Mouse (Mus musculus) testis, adult 10 weeks (tissue): Measurements from ENCODE around the gene Nfkbid. TPM values are rescaled to one million over a fixed set of nuclear protein-coding genes. Genes with fewer than 3 reads are reported as not detected.

Experiments
- polyA plus RNA-seq: library from polyadenylated mRNA; stranded (reverse); fragments of 350-450 nt; fragmentation: Illumina TruSeq; extraction: RNeasy Lipid Tissue Mini Kit (QIAGEN cat#74804); gene quantifications from one replicate; pipeline ENCODE4 v1.2.3, GENCODE M21; 2014; ENCODE audit warnings: low read depth, low replicate concordance

Gene Nfkbid
- polyA plus RNA-seq = 0.10 TPM

GRCm38 (mm10) chr7:30421175-30421889 is at the start of gene Nfkbid:
Nfkbid (plus strand) TSS chr7:30421732.

GRCm38 (mm10) chr7:30413596-30413995 is 7.9 kb upstream of the Nfkbid start, which contains the start of gene Tyrobp:
Tyrobp (plus strand) TSS chr7:30413760.

GRCm38 (mm10) chr7:30419561-30420499 is 1.7 kb upstream of the Nfkbid start, which contains the start of gene Hcst:
Hcst (minus strand) TSS chr7:30419854.

GRCm38 (mm10) chr7:30444971-30445751 is 23.6 kb downstream of the Nfkbid start, which contains the start of gene Aplp1:
Aplp1 (minus strand) TSS chr7:30445535.

GRCm38 (mm10) chr7:30457629-30458330 is 36.2 kb downstream of the Nfkbid start, which contains the start of the genes Kirrel2 and Nphs1:
Kirrel2 (minus strand) TSS chr7:30457690.
Nphs1 (plus strand) TSS chr7:30458315.

Other genes starting within 250 kb of the Nfkbid start
- gene Cox7a1, start 237.6 kb upstream of the Nfkbid start, polyA plus RNA-seq = 0.74 TPM
- 117 TPM for gene Capns1, start 222.9 kb upstream of the Nfkbid start, polyA plus RNA-seq
- gene Polr2i, start 189.8 kb upstream of the Nfkbid start, polyA plus RNA-seq = 3.9 TPM
- gene Tbcb, start 189.5 kb upstream of the Nfkbid start, polyA plus RNA-seq = 8.5 TPM
- not detected for gene Ovol3, start 186.0 kb upstream of the Nfkbid start, polyA plus RNA-seq
- gene Thap8, start 141.6 kb upstream of the Nfkbid start, polyA plus RNA-seq = 0.63 TPM
- 22.5 TPM for gene Wdr62, start 141.3 kb upstream of the Nfkbid start, polyA plus RNA-seq
- gene Clip3, start 130.0 kb upstream of the Nfkbid start, polyA plus RNA-seq = 9.1 TPM
- gene Alkbh6, start 113.0 kb upstream of the Nfkbid start, polyA plus RNA-seq = 1.8 TPM
- 0.78 TPM for gene Syne4, start 106.9 kb upstream of the Nfkbid start, polyA plus RNA-seq
- 0.57 TPM for gene E130208F15Rik, start 100.0 kb upstream of the Nfkbid start, polyA plus RNA-seq
- gene Sdhaf1, start 97.8 kb upstream of the Nfkbid start, polyA plus RNA-seq = 2.2 TPM
- gene Lrfn3, start 59.0 kb upstream of the Nfkbid start, polyA plus RNA-seq = not detected
- not detected for gene Tyrobp, start 8.0 kb upstream of the Nfkbid start, polyA plus RNA-seq
- not detected for gene Hcst, start 1.9 kb upstream of the Nfkbid start, polyA plus RNA-seq
- gene Aplp1, start 23.8 kb downstream of the Nfkbid start, polyA plus RNA-seq = 1.3 TPM
- gene Kirrel2, start 36.0 kb downstream of the Nfkbid start, polyA plus RNA-seq = not detected
- 0.07 TPM for gene Nphs1, start 36.6 kb downstream of the Nfkbid start, polyA plus RNA-seq
- gene Prodh2, start 71.9 kb downstream of the Nfkbid start, polyA plus RNA-seq = not detected
- 4.2 TPM for gene Arhgap33, start 113.3 kb downstream of the Nfkbid start, polyA plus RNA-seq
- gene Hspb6, start 130.4 kb downstream of the Nfkbid start, polyA plus RNA-seq = 35.8 TPM
- 5.3 TPM for gene Proser3, start 130.6 kb downstream of the Nfkbid start, polyA plus RNA-seq
- gene Lin37, start 138.1 kb downstream of the Nfkbid start, polyA plus RNA-seq = 9.7 TPM
- gene U2af1l4, start 141.6 kb downstream of the Nfkbid start, polyA plus RNA-seq = 13.3 TPM
- gene Gm49396, start 141.6 kb downstream of the Nfkbid start, polyA plus RNA-seq = 0.97 TPM
- 22.6 TPM for gene Psenen, start 141.9 kb downstream of the Nfkbid start, polyA plus RNA-seq
- gene Igflr1, start 143.7 kb downstream of the Nfkbid start, polyA plus RNA-seq = not detected
- 7.6 TPM for gene Kmt2b, start 167.0 kb downstream of the Nfkbid start, polyA plus RNA-seq
- gene Zbtb32, start 177.2 kb downstream of the Nfkbid start, polyA plus RNA-seq = 21.3 TPM
- gene Upk1a, start 191.1 kb downstream of the Nfkbid start, polyA plus RNA-seq = not detected
- gene Cox6b1, start 204.4 kb downstream of the Nfkbid start, polyA plus RNA-seq = 113 TPM
- gene Etv2, start 214.1 kb downstream of the Nfkbid start, polyA plus RNA-seq = not detected
- 0.29 TPM for gene Rbm42, start 228.6 kb downstream of the Nfkbid start, polyA plus RNA-seq
- gene Haus5, start 243.3 kb downstream of the Nfkbid start, polyA plus RNA-seq = 7.4 TPM
- 380 TPM for gene Pmis2, start 249.9 kb downstream of the Nfkbid start, polyA plus RNA-seq